Mouse (Mus musculus): ENCODE measurements around the gene 1700013H16Rik. TPM values are rescaled to one million over a fixed set of nuclear protein-coding genes. Genes with fewer than 3 reads are reported as not detected.

The 1700013H16Rik gene
- polyA plus RNA-seq (2012; rRNA removed), result not detected in 2 replicates

GRCm38 (mm10) chrX:53757736-53758135 is at the start of gene 1700013H16Rik:
TSS of gene 1700013H16Rik (minus strand) at chrX:53757831.

GRCm38 (mm10) chrX:53797519-53797918 is 39.9 kb upstream of the 1700013H16Rik start, which contains the start of gene Xlr:
TSS of gene Xlr (minus strand) at chrX:53797706.

GRCm38 (mm10) chrX:53776276-53776675 is 18.6 kb upstream of the 1700013H16Rik start, which contains the start of gene Zfp36l3:
TSS of gene Zfp36l3 (minus strand) at chrX:53776394.

GRCm38 (mm10) chrX:53724596-53724995 is 33.0 kb downstream of the 1700013H16Rik start, which contains the start of gene 4930502E18Rik:
TSS of gene 4930502E18Rik (plus strand) at chrX:53724826.

Other genes starting within 250 kb of the 1700013H16Rik start
- gene Rtl8c, start 149.8 kb downstream of the 1700013H16Rik start, polyA plus RNA-seq (2012; rRNA removed), result 3.9 and 6.5 TPM in 2 replicates
- gene Gm14597, start 148.9 kb downstream of the 1700013H16Rik start, polyA plus RNA-seq (2012; rRNA removed), result not detected in 2 replicates
- 70.0 and 71.2 TPM in 2 replicates for gene Rtl8a, start 114.1 kb downstream of the 1700013H16Rik start, polyA plus RNA-seq (2012; rRNA removed)
- gene Rtl8b, start 87.4 kb downstream of the 1700013H16Rik start, polyA plus RNA-seq (2012; rRNA removed), result 48.7 and 58.0 TPM in 2 replicates
- not detected in 2 replicates for gene 4930502E18Rik, start 33.0 kb downstream of the 1700013H16Rik start, polyA plus RNA-seq (2012; rRNA removed)
- gene Zfp36l3, start 18.6 kb upstream of the 1700013H16Rik start, polyA plus RNA-seq (2012; rRNA removed), result not detected in 2 replicates
- 0.04 TPM in 1 of 2 replicates, not detected in the other for gene Xlr, start 39.9 kb upstream of the 1700013H16Rik start, polyA plus RNA-seq (2012; rRNA removed)